Mouse (Mus musculus): Measurements from ENCODE around the gene Pla2g4f. TPM values are rescaled to one million over a fixed set of nuclear protein-coding genes. Genes with fewer than 3 reads are reported as not detected.

The Pla2g4f gene
- total RNA-seq (2021) = not detected
- long read RNA-seq, experiment 1 = 0 reads
- long read RNA-seq, experiment 2 = 0 reads

- no peak for DNase-seq (ENCODE audit: low spot score in 2 of 2)
Measured at GRCm38 (mm10) chr2:120313976-120314375, at the start of gene Pla2g4f. Gene Pla2g4f, minus strand, starts transcription at chr2:120314165.

GRCm38 (mm10) chr2:120360425-120360824 lies 46.5 kb upstream of the Pla2g4f start:
- DNase-seq (ENCODE audit: low spot score in 2 of 2) = no peak

GRCm38 (mm10) chr2:120352682-120353646 lies 39.0 kb upstream of the Pla2g4f start, which contains the start of gene Vps39:
Gene Vps39, minus strand, starts transcription at chr2:120353137.
- DNase-seq (ENCODE audit: low spot score in 2 of 2) = peak; percentile 85 to 88

GRCm38 (mm10) chr2:120351321-120351720 lies 37.4 kb upstream of the Pla2g4f start:
- no peak for DNase-seq (ENCODE audit: low spot score in 2 of 2)

GRCm38 (mm10) chr2:120348120-120348519 lies 34.2 kb upstream of the Pla2g4f start:
- DNase-seq (ENCODE audit: low spot score in 2 of 2) = no peak

GRCm38 (mm10) chr2:120341741-120342140 lies 27.8 kb upstream of the Pla2g4f start:
- no peak for DNase-seq (ENCODE audit: low spot score in 2 of 2)

- DNase-seq (ENCODE audit: low spot score in 2 of 2) = no peak
Measured at GRCm38 (mm10) chr2:120337886-120338285, 23.9 kb upstream of the Pla2g4f start.

- DNase-seq (ENCODE audit: low spot score in 2 of 2) = peak; percentile 26 to 31
Measured at GRCm38 (mm10) chr2:120331575-120331974, 17.6 kb upstream of the Pla2g4f start.

- no peak for DNase-seq (ENCODE audit: low spot score in 2 of 2)
Measured at GRCm38 (mm10) chr2:120315077-120315476, 1.1 kb upstream of the Pla2g4f start.

- no peak for DNase-seq (ENCODE audit: low spot score in 2 of 2)
Measured at GRCm38 (mm10) chr2:120314487-120314886, 522 bp upstream of the Pla2g4f start.

- no peak for DNase-seq (ENCODE audit: low spot score in 2 of 2)
Measured at GRCm38 (mm10) chr2:120312276-120312825, 1.6 kb downstream of the Pla2g4f start.

GRCm38 (mm10) chr2:120304113-120304512 lies 9.9 kb downstream of the Pla2g4f start:
- no peak for DNase-seq (ENCODE audit: low spot score in 2 of 2)

GRCm38 (mm10) chr2:120301076-120301475 lies 12.9 kb downstream of the Pla2g4f start:
- no peak for DNase-seq (ENCODE audit: low spot score in 2 of 2)

GRCm38 (mm10) chr2:120299866-120300265 lies 14.1 kb downstream of the Pla2g4f start:
- DNase-seq (ENCODE audit: low spot score in 2 of 2) = no peak

- DNase-seq (ENCODE audit: low spot score in 2 of 2) = no peak
Measured at GRCm38 (mm10) chr2:120296160-120296559, 17.8 kb downstream of the Pla2g4f start.

- no peak for DNase-seq (ENCODE audit: low spot score in 2 of 2)
Measured at GRCm38 (mm10) chr2:120291471-120292078, 22.4 kb downstream of the Pla2g4f start.

- DNase-seq (ENCODE audit: low spot score in 2 of 2) = peak; percentile 24 to 28
Measured at GRCm38 (mm10) chr2:120288995-120289394, 25.0 kb downstream of the Pla2g4f start, which contains the start of gene Pla2g4d. Gene Pla2g4d, minus strand, starts transcription at chr2:120289197.

GRCm38 (mm10) chr2:120288401-120288800 lies 25.6 kb downstream of the Pla2g4f start:
- DNase-seq (ENCODE audit: low spot score in 2 of 2) = no peak

- no peak for DNase-seq (ENCODE audit: low spot score in 2 of 2)
Measured at GRCm38 (mm10) chr2:120285639-120286038, 28.3 kb downstream of the Pla2g4f start.

- no peak for DNase-seq (ENCODE audit: low spot score in 2 of 2)
Measured at GRCm38 (mm10) chr2:120284705-120285104, 29.3 kb downstream of the Pla2g4f start.

- no peak for DNase-seq (ENCODE audit: low spot score in 2 of 2)
Measured at GRCm38 (mm10) chr2:120284094-120284493, 29.9 kb downstream of the Pla2g4f start.

GRCm38 (mm10) chr2:120283550-120283949 lies 30.4 kb downstream of the Pla2g4f start:
- DNase-seq (ENCODE audit: low spot score in 2 of 2) = no peak

All from left cerebral cortex, adult 18-20 months (tissue).